Mouse (Mus musculus): ENCODE results near the gene Rufy3. TPM values are rescaled to one million over a fixed set of nuclear protein-coding genes. Genes with fewer than 3 reads are reported as not detected.

The Rufy3 gene
- polyA plus RNA-seq, 1 experiment from 2014 or later, result 269 TPM

- ATAC-seq (ENCODE audit: low FRiP score, low read depth), result no peak
- Histone ChIP-seq H3K4me3 (no peak overlapping the region), H3K27me3 (no peaks in the 10 kb centered on the region), H3K27ac (replicated peaks) (no peak overlapping the region), H3K9ac (no peak overlapping the region), H3K4me1 (replicated peaks) (no peaks in the 10 kb centered on the region), H3K36me3 (peaks cover 3% of the 10 kb centered on the region; the same call in 1 of the 2 replicates), H3K9me3 (no peaks in the 10 kb centered on the region), H3K4me2 (no peak overlapping the region)
- 84% methylated on average over 3 of the region's 3 CpGs for WGBS
Measured at GRCm38 (mm10) chr5:88602713-88603112, 37.9 kb downstream of the Rufy3 start.

GRCm38 (mm10) chr5:88604046-88604445 lies 39.2 kb downstream of the Rufy3 start:
- Histone ChIP-seq H3K4me3 (no peak overlapping the region), H3K36me3 (peaks cover 3% of the 10 kb centered on the region; the same call in 1 of the 2 replicates), H3K9me3 (no peaks in the 10 kb centered on the region), H3K9ac (no peak overlapping the region), H3K4me1 (replicated peaks) (no peaks in the 10 kb centered on the region), H3K27me3 (no peaks in the 10 kb centered on the region), H3K27ac (replicated peaks) (no peak overlapping the region), H3K4me2 (no peak overlapping the region)
- 93% methylated on average over 3 of the region's 3 CpGs for WGBS
- ATAC-seq (ENCODE audit: low FRiP score, low read depth), result no peak

GRCm38 (mm10) chr5:88604641-88605358 lies 40.0 kb downstream of the Rufy3 start:
- Histone ChIP-seq H3K9ac (no peak overlapping the region), H3K27ac (replicated peaks) (no peak overlapping the region), H3K4me2 (no peak overlapping the region), H3K9me3 (no peaks in the 10 kb centered on the region), H3K27me3 (no peaks in the 10 kb centered on the region), H3K4me1 (replicated peaks) (no peaks in the 10 kb centered on the region), H3K4me3 (no peak overlapping the region), H3K36me3 (peaks cover 3% of the 10 kb centered on the region; the same call in 1 of the 2 replicates)
- ATAC-seq (ENCODE audit: low FRiP score, low read depth), result no peak
- WGBS, result 93% methylated on average over 7 of the region's 7 CpGs

- H3K9me3 ChIP-seq, result no peaks in the 10 kb centered on the region
Measured at GRCm38 (mm10) chr5:88614129-88614528, 49.3 kb downstream of the Rufy3 start.

GRCm38 (mm10) chr5:88616988-88617387 lies 52.1 kb downstream of the Rufy3 start:
- Histone ChIP-seq H3K9me3 (no peaks in the 10 kb centered on the region), H3K4me2 (no peak overlapping the region), H3K36me3 (peaks cover 69% of the 10 kb centered on the region), H3K9ac (no peak overlapping the region), H3K27ac (replicated peaks) (no peak overlapping the region), H3K27me3 (no peaks in the 10 kb centered on the region), H3K4me3 (no peak overlapping the region), H3K4me1 (replicated peaks) (no peaks in the 10 kb centered on the region)
- ATAC-seq (ENCODE audit: low FRiP score, low read depth), result no peak
- 93% methylated on average over 4 of the region's 4 CpGs for WGBS

More at GRCm38 (mm10) chr5:88614129-88614528, 49.3 kb downstream of the Rufy3 start:
- Histone ChIP-seq H3K27ac (replicated peaks) (no peak overlapping the region), H3K4me2 (no peak overlapping the region), H3K36me3 (peaks cover 49% of the 10 kb centered on the region), H3K4me3 (no peak overlapping the region), H3K27me3 (no peaks in the 10 kb centered on the region), H3K4me1 (replicated peaks) (no peaks in the 10 kb centered on the region), H3K9ac (no peak overlapping the region)
- 100% methylated on average over 1 of the region's 1 CpGs for WGBS
- no peak for ATAC-seq (ENCODE audit: low FRiP score, low read depth)

- H3K4me3 ChIP-seq, result no peak overlapping the region
- no peak overlapping the region for H3K27ac ChIP-seq (replicated peaks)
- no peak overlapping the region for H3K9ac ChIP-seq
- WGBS, result 93% methylated on average over 4 of the region's 4 CpGs
- no peaks in the 10 kb centered on the region for H3K27me3 ChIP-seq
- no peak for ATAC-seq (ENCODE audit: low FRiP score, low read depth)
- no peaks in the 10 kb centered on the region for H3K9me3 ChIP-seq
- H3K36me3 ChIP-seq, result peaks cover 55% of the 10 kb centered on the region
- H3K4me2 ChIP-seq, result no peak overlapping the region
- H3K4me1 ChIP-seq (replicated peaks), result no peaks in the 10 kb centered on the region
Measured at GRCm38 (mm10) chr5:88627545-88627944, 62.7 kb downstream of the Rufy3 start.

GRCm38 (mm10) chr5:88629125-88629524 lies 64.3 kb downstream of the Rufy3 start:
- Histone ChIP-seq H3K4me2 (no peak overlapping the region), H3K36me3 (peaks cover 68% of the 10 kb centered on the region)
- 91% methylated on average over 11 of the region's 11 CpGs for WGBS

GRCm38 (mm10) chr5:88629987-88630386 lies 65.1 kb downstream of the Rufy3 start:
- Histone ChIP-seq H3K4me1 (replicated peaks) (no peaks in the 10 kb centered on the region), H3K4me2 (no peak overlapping the region), H3K27ac (replicated peaks) (no peak overlapping the region), H3K4me3 (no peak overlapping the region), H3K36me3 (peaks cover 76% of the 10 kb centered on the region), H3K27me3 (no peaks in the 10 kb centered on the region), H3K9me3 (no peaks in the 10 kb centered on the region), H3K9ac (no peak overlapping the region)
- no peak for ATAC-seq (ENCODE audit: low FRiP score, low read depth)
- WGBS, result 93% methylated on average over 8 of the region's 8 CpGs

More at GRCm38 (mm10) chr5:88629125-88629524, 64.3 kb downstream of the Rufy3 start:
- Histone ChIP-seq H3K9ac (no peak overlapping the region), H3K9me3 (no peaks in the 10 kb centered on the region), H3K27me3 (no peaks in the 10 kb centered on the region), H3K4me3 (no peak overlapping the region), H3K4me1 (replicated peaks) (no peaks in the 10 kb centered on the region), H3K27ac (replicated peaks) (no peak overlapping the region)
- ATAC-seq (ENCODE audit: low FRiP score, low read depth), result no peak

- H3K36me3 ChIP-seq, result peaks cover 84% of the 10 kb centered on the region
- no peak for ATAC-seq (ENCODE audit: low FRiP score, low read depth)
- WGBS, result 78% methylated on average over 3 of the region's 3 CpGs
Measured at GRCm38 (mm10) chr5:88630883-88631282, 66.0 kb downstream of the Rufy3 start.

GRCm38 (mm10) chr5:88631545-88631944 lies 66.7 kb downstream of the Rufy3 start:
- ATAC-seq (ENCODE audit: low FRiP score, low read depth), result no peak
- Histone ChIP-seq H3K4me2 (no peak overlapping the region), H3K4me1 (replicated peaks) (no peaks in the 10 kb centered on the region), H3K27ac (replicated peaks) (no peak overlapping the region), H3K9me3 (no peaks in the 10 kb centered on the region), H3K27me3 (no peaks in the 10 kb centered on the region), H3K9ac (no peak overlapping the region), H3K4me3 (no peak overlapping the region), H3K36me3 (peaks cover 77% of the 10 kb centered on the region)
- 94% methylated on average over 5 of the region's 5 CpGs for WGBS

More at GRCm38 (mm10) chr5:88630883-88631282, 66.0 kb downstream of the Rufy3 start:
- Histone ChIP-seq H3K4me3 (no peak overlapping the region), H3K27me3 (no peaks in the 10 kb centered on the region), H3K9ac (no peak overlapping the region), H3K4me1 (replicated peaks) (no peaks in the 10 kb centered on the region), H3K27ac (replicated peaks) (no peak overlapping the region), H3K9me3 (no peaks in the 10 kb centered on the region), H3K4me2 (no peak overlapping the region)

GRCm38 (mm10) chr5:88632463-88632862 lies 67.6 kb downstream of the Rufy3 start:
- Histone ChIP-seq H3K27me3 (no peaks in the 10 kb centered on the region), H3K36me3 (peaks cover 82% of the 10 kb centered on the region)
- ATAC-seq (ENCODE audit: low FRiP score, low read depth), result no peak

GRCm38 (mm10) chr5:88634076-88634475 lies 69.2 kb downstream of the Rufy3 start:
- 86% methylated on average over 5 of the region's 5 CpGs for WGBS

More at GRCm38 (mm10) chr5:88632463-88632862, 67.6 kb downstream of the Rufy3 start:
- H3K9me3 ChIP-seq, result no peaks in the 10 kb centered on the region
- no peak overlapping the region for H3K27ac ChIP-seq (replicated peaks)
- no peak overlapping the region for H3K4me3 ChIP-seq
- no peaks in the 10 kb centered on the region for H3K4me1 ChIP-seq (replicated peaks)
- WGBS, result 79% methylated on average over 9 of the region's 9 CpGs
- no peak overlapping the region for H3K4me2 ChIP-seq
- H3K9ac ChIP-seq, result no peak overlapping the region

More at GRCm38 (mm10) chr5:88634076-88634475, 69.2 kb downstream of the Rufy3 start:
- Histone ChIP-seq H3K4me1 (replicated peaks) (no peaks in the 10 kb centered on the region), H3K27me3 (no peaks in the 10 kb centered on the region), H3K4me2 (no peak overlapping the region), H3K4me3 (no peak overlapping the region), H3K36me3 (peaks cover 83% of the 10 kb centered on the region), H3K9ac (no peak overlapping the region), H3K9me3 (no peaks in the 10 kb centered on the region), H3K27ac (replicated peaks) (no peak overlapping the region)
- ATAC-seq (ENCODE audit: low FRiP score, low read depth), result no peak

Measured in hindbrain, embryonic 15.5 days (tissue).